Mouse (Mus musculus): Measurements from ENCODE around the gene Lmbr1l. TPM values are rescaled to one million over a fixed set of nuclear protein-coding genes. Genes with fewer than 3 reads are reported as not detected.

Lmbr1l gene
- polyA plus RNA-seq, 1 experiment from 2014 or later, result 9.4 TPM

GRCm38 (mm10) chr15:98871070-98871915, 46.7 kb downstream of the Lmbr1l start, which contains the start of gene Kmt2d:
Kmt2d (minus strand) TSS chr15:98871204.
- Histone ChIP-seq H3K4me3 (ENCODE audit: low read depth, low read length) (peak within 1 kb of the TSS; percentile 99), H3K9ac (ENCODE audit: low read length) (peak within 1 kb of the TSS; percentile 99), H3K4me2 (ENCODE audit: low read depth, low read length, severe bottlenecking) (peak within 1 kb of the TSS; percentile 98), H3K4me1 (replicated peaks; ENCODE audit: control insufficient read depth, insufficient read depth, low read length) (peaks cover 24% of the 10 kb centered on the region), H3K36me3 (ENCODE audit: control insufficient read depth, insufficient read depth, low read length) (no peaks in the 10 kb centered on the region), H3K27ac (ENCODE audit: low read depth, low read length) (peak within 1 kb of the TSS; percentile 95), H3K9me3 (ENCODE audit: control insufficient read depth, low read length) (no peaks in the 10 kb centered on the region), H3K27me3 (ENCODE audit: control insufficient read depth, insufficient read depth, low read length) (no peaks in the 10 kb centered on the region)
- under 1% methylated on average over 45 of the region's 94 CpGs for whole genome bisulfite sequencing
- peak; percentile 68 for ATAC-seq (replicated peaks; ENCODE audit: low FRiP score)
- DNase-seq (ENCODE audit: low spot score), result no peak

GRCm38 (mm10) chr15:98870179-98871069, 47.6 kb downstream of the Lmbr1l start:
- Histone ChIP-seq H3K9ac (ENCODE audit: low read length) (peak overlapping the region; percentile 99), H3K27ac (ENCODE audit: low read depth, low read length) (peak overlapping the region; percentile 95), H3K4me1 (replicated peaks; ENCODE audit: control insufficient read depth, insufficient read depth, low read length) (peaks cover 24% of the 10 kb centered on the region), H3K27me3 (ENCODE audit: control insufficient read depth, insufficient read depth, low read length) (no peaks in the 10 kb centered on the region), H3K4me3 (ENCODE audit: low read depth, low read length) (peak overlapping the region; percentile 99), H3K9me3 (ENCODE audit: control insufficient read depth, low read length) (no peaks in the 10 kb centered on the region), H3K36me3 (ENCODE audit: control insufficient read depth, insufficient read depth, low read length) (peaks cover 5% of the 10 kb centered on the region), H3K4me2 (ENCODE audit: low read depth, low read length, severe bottlenecking) (peak overlapping the region; percentile 98)
- under 1% methylated on average over 15 of the region's 16 CpGs for WGBS
- ATAC-seq (replicated peaks; ENCODE audit: low FRiP score) (no peak), DNase-seq (ENCODE audit: low spot score) (peak; percentile 60)

DNA sequence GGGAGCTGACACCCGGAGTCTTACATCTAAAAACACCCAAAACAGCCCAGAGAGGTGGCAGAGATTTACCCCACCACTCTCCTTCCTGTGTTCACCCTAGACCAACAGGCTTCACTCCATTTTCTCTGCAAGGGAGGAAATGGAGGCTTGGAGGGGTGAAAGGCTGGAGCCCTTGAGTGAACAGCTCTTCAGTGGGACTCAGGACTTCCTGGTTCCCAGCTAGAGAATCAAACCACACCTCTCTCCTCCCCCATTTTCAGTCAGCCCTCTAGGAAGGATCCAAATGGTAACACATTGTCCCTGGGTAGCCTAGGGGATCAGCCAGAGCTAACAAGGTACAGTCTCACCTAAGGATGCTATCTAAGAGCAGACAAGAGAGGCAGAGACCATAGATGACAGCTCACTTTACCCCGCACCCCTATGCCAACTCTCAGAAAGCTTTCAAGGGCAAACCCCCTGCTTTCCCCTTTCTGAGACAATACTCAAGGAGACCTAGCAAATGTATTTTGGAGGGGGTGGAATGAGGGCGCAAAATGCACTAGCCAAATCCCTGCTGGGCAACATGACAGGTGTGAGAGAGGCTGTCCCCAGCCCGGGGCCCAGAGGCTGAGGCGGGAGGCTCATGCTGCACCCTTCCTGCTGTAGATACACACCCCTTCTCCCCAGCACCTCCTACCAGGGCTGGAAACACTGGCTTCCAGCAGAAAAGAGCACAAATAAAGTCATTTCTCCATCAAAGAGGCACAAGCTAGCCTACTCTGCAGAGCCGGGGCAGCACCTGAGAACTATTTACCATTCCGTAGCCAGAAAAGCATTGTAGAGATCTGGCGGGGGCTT, 48.5 kb downstream of the Lmbr1l start:
- peaks cover 24% of the 10 kb centered on the region for H3K4me1 ChIP-seq (replicated peaks; ENCODE audit: control insufficient read depth, insufficient read depth, low read length)
- H3K27me3 ChIP-seq (ENCODE audit: control insufficient read depth, insufficient read depth, low read length), result no peaks in the 10 kb centered on the region
- 0 out of 2 replicates have a peak overlapping the region, but pooled peaks have one; percentile 37 for H3K27ac ChIP-seq (ENCODE audit: low read depth, low read length)
- ATAC-seq (replicated peaks; ENCODE audit: low FRiP score), result no peak
- H3K9ac ChIP-seq (ENCODE audit: low read length), result peak overlapping the region; percentile 99
- H3K4me3 ChIP-seq (ENCODE audit: low read depth, low read length), result peak overlapping the region; percentile 99
- WGBS, result 21% methylated on average over 8 of the region's 8 CpGs
- peak; percentile 53 for DNase-seq (ENCODE audit: low spot score)
- H3K4me2 ChIP-seq (ENCODE audit: low read depth, low read length, severe bottlenecking), result peak overlapping the region; percentile 98
- H3K9me3 ChIP-seq (ENCODE audit: control insufficient read depth, low read length), result no peaks in the 10 kb centered on the region
- peaks cover 13% of the 10 kb centered on the region for H3K36me3 ChIP-seq (ENCODE audit: control insufficient read depth, insufficient read depth, low read length)

GRCm38 (mm10) chr15:98868346-98869063, 49.5 kb downstream of the Lmbr1l start:
- no peak for ATAC-seq (replicated peaks; ENCODE audit: low FRiP score)
- H3K27ac ChIP-seq (ENCODE audit: low read depth, low read length), result no peak overlapping the region
- WGBS, result 37% methylated on average over 11 of the region's 11 CpGs

GRCm38 (mm10) chr15:98867321-98867720, 50.7 kb downstream of the Lmbr1l start:
- Histone ChIP-seq H3K4me3 (ENCODE audit: low read depth, low read length) (no peak overlapping the region), H3K27ac (ENCODE audit: low read depth, low read length) (no peak overlapping the region), H3K9me3 (ENCODE audit: control insufficient read depth, low read length) (no peaks in the 10 kb centered on the region), H3K36me3 (ENCODE audit: control insufficient read depth, insufficient read depth, low read length) (peaks cover 20% of the 10 kb centered on the region), H3K27me3 (ENCODE audit: control insufficient read depth, insufficient read depth, low read length) (no peaks in the 10 kb centered on the region), H3K4me2 (ENCODE audit: low read depth, low read length, severe bottlenecking) (peak overlapping the region; percentile 98; the same call in 1 of the 2 replicates), H3K4me1 (replicated peaks; ENCODE audit: control insufficient read depth, insufficient read depth, low read length) (peaks cover 24% of the 10 kb centered on the region), H3K9ac (ENCODE audit: low read length) (no peak overlapping the region)
- DNase-seq (ENCODE audit: low spot score) (no peak), ATAC-seq (replicated peaks; ENCODE audit: low FRiP score) (no peak)
- WGBS, result 79% methylated on average over 6 of the region's 6 CpGs

More at GRCm38 (mm10) chr15:98868346-98869063, 49.5 kb downstream of the Lmbr1l start:
- Histone ChIP-seq H3K4me3 (ENCODE audit: low read depth, low read length) (peak overlapping the region; percentile 99), H3K27me3 (ENCODE audit: control insufficient read depth, insufficient read depth, low read length) (no peaks in the 10 kb centered on the region), H3K9ac (ENCODE audit: low read length) (peak overlapping the region; percentile 32; the same call in 1 of the 2 replicates), H3K36me3 (ENCODE audit: control insufficient read depth, insufficient read depth, low read length) (peaks cover 14% of the 10 kb centered on the region), H3K4me2 (ENCODE audit: low read depth, low read length, severe bottlenecking) (peak overlapping the region; percentile 98), H3K4me1 (replicated peaks; ENCODE audit: control insufficient read depth, insufficient read depth, low read length) (peaks cover 24% of the 10 kb centered on the region), H3K9me3 (ENCODE audit: control insufficient read depth, low read length) (no peaks in the 10 kb centered on the region)
- no peak for DNase-seq (ENCODE audit: low spot score)

- H3K36me3 ChIP-seq (ENCODE audit: control insufficient read depth, insufficient read depth, low read length), result peaks cover 27% of the 10 kb centered on the region
- no peak for DNase-seq (ENCODE audit: low spot score)
- no peaks in the 10 kb centered on the region for H3K9me3 ChIP-seq (ENCODE audit: control insufficient read depth, low read length)
- peaks cover 24% of the 10 kb centered on the region for H3K4me1 ChIP-seq (replicated peaks; ENCODE audit: control insufficient read depth, insufficient read depth, low read length)
- ATAC-seq (replicated peaks; ENCODE audit: low FRiP score), result no peak
- 85% methylated on average over 5 of the region's 5 CpGs for WGBS
- H3K27ac ChIP-seq (ENCODE audit: low read depth, low read length), result no peak overlapping the region
- H3K4me3 ChIP-seq (ENCODE audit: low read depth, low read length), result no peak overlapping the region
- no peak overlapping the region for H3K4me2 ChIP-seq (ENCODE audit: low read depth, low read length, severe bottlenecking)
- no peaks in the 10 kb centered on the region for H3K27me3 ChIP-seq (ENCODE audit: control insufficient read depth, insufficient read depth, low read length)
- H3K9ac ChIP-seq (ENCODE audit: low read length), result no peak overlapping the region
Measured at GRCm38 (mm10) chr15:98866501-98866900, 51.5 kb downstream of the Lmbr1l start.

- Histone ChIP-seq H3K4me3 (ENCODE audit: low read depth, low read length) (no peak overlapping the region), H3K27me3 (ENCODE audit: control insufficient read depth, insufficient read depth, low read length) (no peaks in the 10 kb centered on the region), H3K27ac (ENCODE audit: low read depth, low read length) (no peak overlapping the region), H3K9ac (ENCODE audit: low read length) (no peak overlapping the region), H3K4me1 (replicated peaks; ENCODE audit: control insufficient read depth, insufficient read depth, low read length) (peaks cover 24% of the 10 kb centered on the region), H3K9me3 (ENCODE audit: control insufficient read depth, low read length) (no peaks in the 10 kb centered on the region), H3K36me3 (ENCODE audit: control insufficient read depth, insufficient read depth, low read length) (peaks cover 33% of the 10 kb centered on the region), H3K4me2 (ENCODE audit: low read depth, low read length, severe bottlenecking) (no peak overlapping the region)
- no peak for DNase-seq (ENCODE audit: low spot score)
- no peak for ATAC-seq (replicated peaks; ENCODE audit: low FRiP score)
- WGBS, result 98% methylated on average over 8 of the region's 8 CpGs
Measured at GRCm38 (mm10) chr15:98865771-98866170, 52.3 kb downstream of the Lmbr1l start.
